Mouse (Mus musculus) liver, embryonic 15.5 days (tissue): ENCODE data around the gene Pigk. TPM values are rescaled to one million over a fixed set of nuclear protein-coding genes. Genes with fewer than 3 reads are reported as not detected.

Source experiments
- ATAC-seq: fragments of 200-750 bp; cut with Nextera tagmentation; 2 replicates; pipeline ENCODE4 v1.8.0; 2017; ENCODE audit warnings: moderate number of reproducible peaks, mild to moderate bottlenecking, moderate library complexity; ENCODE audit not compliant: insufficient read depth
- H3K27ac ChIP-seq: fragments of 300-500 bp; sonication (generic); replicated peaks from 2 replicates; pipeline ENCODE4 v1.5.1; 2015; ENCODE audit warnings: mild to moderate bottlenecking, inconsistent platforms
- H3K27me3 ChIP-seq: fragments of 300-500 bp; sonication (generic); 2 replicates; pipeline ENCODE4 v1.6.1; 2015; ENCODE audit warnings: mild to moderate bottlenecking, inconsistent platforms
- H3K36me3 ChIP-seq: fragments of 300-500 bp; sonication (generic); replicated peaks from 2 replicates; pipeline ENCODE4 v1.6.1; 2015; ENCODE audit warnings: moderate library complexity, mild to moderate bottlenecking, inconsistent platforms
- H3K4me1 ChIP-seq: fragments of 300-500 bp; sonication (generic); replicated peaks from 2 replicates; pipeline ENCODE4 v1.6.1; 2015; ENCODE audit warnings: inconsistent platforms
- H3K4me2 ChIP-seq: fragments of 300-500 bp; sonication (generic); 2 replicates; pipeline ENCODE4 v1.6.1; 2015; ENCODE audit warnings: moderate library complexity, mild to moderate bottlenecking, inconsistent platforms
- H3K4me3 ChIP-seq: fragments of 300-500 bp; sonication (generic); replicated peaks from 2 replicates; pipeline ENCODE4 v1.5.1; 2015; ENCODE audit warnings: mild to moderate bottlenecking, inconsistent platforms
- H3K9ac ChIP-seq: fragments of 300-500 bp; sonication (generic); 2 replicates; pipeline ENCODE4 v1.6.1; 2015; ENCODE audit warnings: moderate library complexity, mild to moderate bottlenecking, inconsistent platforms
- H3K9me3 ChIP-seq: fragments of 300-500 bp; sonication (generic); replicated peaks from 2 replicates; pipeline ENCODE4 v1.6.1; 2016; ENCODE audit warnings: inconsistent platforms
- WGBS: fragments of 180-500 bp; shearing (Covaris S2); methylation state at CpG from one replicate; pipeline ENCODE4 v1.1.7; 2015; ENCODE audit warnings: mixed read lengths; ENCODE audit not compliant: insufficient replicate concordance; 5-methylcytosine and 5-hydroxymethylcytosine counted together
- polyA plus RNA-seq: library from polyadenylated mRNA; unstranded; fragments of >200 nt; fragmentation: Nextera tagmentation; extraction: Ambion mirVana; gene quantifications from 2 replicates; pipeline ENCODE4 v1.2.1, GENCODE M21; 2015

Pigk gene
- polyA plus RNA-seq, 1 experiment from 2014 or later: 23.5 TPM

- 39% methylated on average over 10 of the region's 10 CpGs for WGBS
- Histone ChIP-seq H3K9me3 (no peaks in the 10 kb centered on the region), H3K27me3 (no peaks in the 10 kb centered on the region), H3K36me3 (no peaks in the 10 kb centered on the region), H3K4me1 (no peaks in the 10 kb centered on the region), H3K4me2 (no peak overlapping the region), H3K27ac (no peak overlapping the region), H3K4me3 (no peak overlapping the region), H3K9ac (no peak overlapping the region)
- ATAC-seq: no peak
These were observed 191.9 kb downstream of the Pigk start for GRCm38 (mm10) chr3:152905800-152906199.

- Histone ChIP-seq H3K27me3 (no peaks in the 10 kb centered on the region), H3K4me1 (no peaks in the 10 kb centered on the region), H3K27ac (no peak overlapping the region), H3K36me3 (no peaks in the 10 kb centered on the region), H3K4me3 (no peak overlapping the region), H3K4me2 (no peak overlapping the region), H3K9ac (no peak overlapping the region), H3K9me3 (no peaks in the 10 kb centered on the region)
- 43% methylated on average over 5 of the region's 5 CpGs for WGBS
- ATAC-seq: no peak
These were observed 193.2 kb downstream of the Pigk start for GRCm38 (mm10) chr3:152907087-152907486.

- Histone ChIP-seq H3K9me3 (no peaks in the 10 kb centered on the region), H3K4me1 (no peaks in the 10 kb centered on the region), H3K4me2 (no peak overlapping the region), H3K4me3 (no peak overlapping the region), H3K36me3 (no peaks in the 10 kb centered on the region), H3K27me3 (no peaks in the 10 kb centered on the region), H3K9ac (no peak overlapping the region), H3K27ac (no peak overlapping the region)
- WGBS: 60% methylated on average over 5 of the region's 5 CpGs
- ATAC-seq: no peak
These were observed 193.8 kb downstream of the Pigk start for GRCm38 (mm10) chr3:152907683-152908082.

GRCm38 (mm10) chr3:152911578-152911977 lies 197.7 kb downstream of the Pigk start:
- 56% methylated on average over 4 of the region's 4 CpGs for WGBS
- H3K9ac ChIP-seq: no peak overlapping the region
- no peaks in the 10 kb centered on the region for H3K9me3 ChIP-seq
- H3K4me2 ChIP-seq: no peak overlapping the region
- H3K27me3 ChIP-seq: no peaks in the 10 kb centered on the region
- H3K4me3 ChIP-seq: no peak overlapping the region
- ATAC-seq: no peak
- H3K36me3 ChIP-seq: no peaks in the 10 kb centered on the region
- no peaks in the 10 kb centered on the region for H3K4me1 ChIP-seq
- no peak overlapping the region for H3K27ac ChIP-seq

- WGBS: 18% methylated on average over 23 of the region's 23 CpGs
- Histone ChIP-seq H3K4me2 (peak overlapping the region; percentile 27), H3K9me3 (no peaks in the 10 kb centered on the region), H3K36me3 (no peaks in the 10 kb centered on the region), H3K27ac (no peak overlapping the region), H3K27me3 (no peaks in the 10 kb centered on the region), H3K4me1 (no peaks in the 10 kb centered on the region), H3K9ac (no peak overlapping the region), H3K4me3 (no peak overlapping the region)
- ATAC-seq: peak; percentile 72
These were observed 198.6 kb downstream of the Pigk start for GRCm38 (mm10) chr3:152912216-152913101.

- Histone ChIP-seq H3K9ac (no peak overlapping the region), H3K4me1 (no peaks in the 10 kb centered on the region), H3K27me3 (no peaks in the 10 kb centered on the region), H3K4me2 (peak overlapping the region; percentile 27), H3K27ac (no peak overlapping the region), H3K36me3 (no peaks in the 10 kb centered on the region), H3K9me3 (no peaks in the 10 kb centered on the region), H3K4me3 (no peak overlapping the region)
- 58% methylated on average over 10 of the region's 10 CpGs for WGBS
- ATAC-seq: no peak
These were observed 199.2 kb downstream of the Pigk start for GRCm38 (mm10) chr3:152913150-152913549.

GRCm38 (mm10) chr3:152913625-152914024 lies 199.7 kb downstream of the Pigk start:
- Histone ChIP-seq H3K4me3 (no peak overlapping the region), H3K27me3 (no peaks in the 10 kb centered on the region), H3K4me2 (no peak overlapping the region), H3K9me3 (no peaks in the 10 kb centered on the region), H3K9ac (no peak overlapping the region), H3K27ac (no peak overlapping the region), H3K4me1 (no peaks in the 10 kb centered on the region), H3K36me3 (no peaks in the 10 kb centered on the region)
- ATAC-seq: no peak
- WGBS: 76% methylated on average over 3 of the region's 3 CpGs

- Histone ChIP-seq H3K27me3 (no peaks in the 10 kb centered on the region), H3K9me3 (no peaks in the 10 kb centered on the region), H3K4me1 (no peaks in the 10 kb centered on the region), H3K4me2 (no peak overlapping the region), H3K36me3 (no peaks in the 10 kb centered on the region), H3K9ac (no peak overlapping the region), H3K27ac (no peak overlapping the region), H3K4me3 (no peak overlapping the region)
- 67% methylated on average over 6 of the region's 6 CpGs for WGBS
- no peak for ATAC-seq
These were observed 200.5 kb downstream of the Pigk start for GRCm38 (mm10) chr3:152914376-152914775.

GRCm38 (mm10) chr3:152917579-152917978 lies 203.7 kb downstream of the Pigk start:
- no peaks in the 10 kb centered on the region for H3K4me1 ChIP-seq
- H3K4me2 ChIP-seq: no peak overlapping the region
- no peaks in the 10 kb centered on the region for H3K27me3 ChIP-seq
- no peak overlapping the region for H3K27ac ChIP-seq
- no peak overlapping the region for H3K4me3 ChIP-seq
- WGBS: 49% methylated on average over 8 of the region's 8 CpGs
- no peaks in the 10 kb centered on the region for H3K9me3 ChIP-seq
- ATAC-seq: no peak
- H3K9ac ChIP-seq: no peak overlapping the region
- H3K36me3 ChIP-seq: no peaks in the 10 kb centered on the region

- no peaks in the 10 kb centered on the region for H3K4me1 ChIP-seq
- no peak for ATAC-seq
- no peaks in the 10 kb centered on the region for H3K36me3 ChIP-seq
- no peaks in the 10 kb centered on the region for H3K9me3 ChIP-seq
- H3K4me3 ChIP-seq: no peak overlapping the region
- WGBS: 52% methylated on average over 10 of the region's 10 CpGs
- no peak overlapping the region for H3K27ac ChIP-seq
- H3K4me2 ChIP-seq: no peak overlapping the region
- H3K9ac ChIP-seq: no peak overlapping the region
- H3K27me3 ChIP-seq: no peaks in the 10 kb centered on the region
These were observed 205.2 kb downstream of the Pigk start for GRCm38 (mm10) chr3:152919101-152919500.

- no peak overlapping the region for H3K27ac ChIP-seq
- no peak overlapping the region for H3K9ac ChIP-seq
- ATAC-seq: no peak
- no peaks in the 10 kb centered on the region for H3K9me3 ChIP-seq
- no peak overlapping the region for H3K4me3 ChIP-seq
- no peak overlapping the region for H3K4me2 ChIP-seq
- no peaks in the 10 kb centered on the region for H3K4me1 ChIP-seq
- 41% methylated on average over 3 of the region's 3 CpGs for WGBS
- no peaks in the 10 kb centered on the region for H3K27me3 ChIP-seq
- H3K36me3 ChIP-seq: no peaks in the 10 kb centered on the region
These were observed 206.5 kb downstream of the Pigk start for GRCm38 (mm10) chr3:152920365-152920764.

GRCm38 (mm10) chr3:152923530-152923929 lies 209.6 kb downstream of the Pigk start:
- Histone ChIP-seq H3K9ac (no peak overlapping the region), H3K27ac (no peak overlapping the region), H3K4me1 (peaks cover 5% of the 10 kb centered on the region; the same call in 1 of the 2 replicates), H3K27me3 (no peaks in the 10 kb centered on the region), H3K9me3 (no peaks in the 10 kb centered on the region), H3K36me3 (no peaks in the 10 kb centered on the region), H3K4me2 (no peak overlapping the region), H3K4me3 (no peak overlapping the region)
- ATAC-seq: no peak
- 70% methylated on average over 15 of the region's 15 CpGs for WGBS
